Mouse (Mus musculus): ENCODE results near the gene Gbp3.
A peak's percentile ranks its signal among the peaks of the same experiment; 100 is the strongest.

Gene Gbp3

GRCm38 (mm10) chr3:142588888-142589287 is 29.1 kb downstream of the Gbp3 start:
- no peak for DNase-seq (ENCODE audit: low spot score)

- DNase-seq (ENCODE audit: low spot score): no peak
Observed at GRCm38 (mm10) chr3:142590431-142591067, 30.7 kb downstream of the Gbp3 start.

GRCm38 (mm10) chr3:142594547-142594946 is 34.7 kb downstream of the Gbp3 start, which contains the start of gene Gbp2b:
Gbp2b (plus strand) TSS chr3:142594847.
- no peak for DNase-seq (ENCODE audit: low spot score)

GRCm38 (mm10) chr3:142597923-142598322 is 38.1 kb downstream of the Gbp3 start:
- no peak for DNase-seq (ENCODE audit: low spot score)

- no peak for DNase-seq (ENCODE audit: low spot score)
Observed at GRCm38 (mm10) chr3:142601675-142602074, 41.8 kb downstream of the Gbp3 start.

GRCm38 (mm10) chr3:142618658-142619057 is 58.8 kb downstream of the Gbp3 start:
- DNase-seq (ENCODE audit: low spot score): no peak

GRCm38 (mm10) chr3:142619606-142620005 is 59.8 kb downstream of the Gbp3 start:
- peak; percentile 14 for DNase-seq (ENCODE audit: low spot score)

GRCm38 (mm10) chr3:142620111-142620955 is 60.5 kb downstream of the Gbp3 start, which contains the start of gene Gbp2:
Gbp2 (plus strand) TSS chr3:142620602.
- peak; percentile 81 for DNase-seq (ENCODE audit: low spot score)

GRCm38 (mm10) chr3:142620956-142621562 is 61.2 kb downstream of the Gbp3 start:
- DNase-seq (ENCODE audit: low spot score): peak; percentile 38

Data from lung, postnatal 25 days (tissue).